Mouse (Mus musculus): ENCODE results near the gene Rbbp7. TPM values are rescaled to one million over a fixed set of nuclear protein-coding genes. Genes with fewer than 3 reads are reported as not detected.
A peak's percentile ranks its signal among the peaks of the same experiment; 100 is the strongest.

Rbbp7 gene
- total and polyA plus RNA-seq, 2 experiments, result 25.4 to 64.0 TPM

- WGBS, result 45% methylated on average over 4 of the region's 4 CpGs
- DNase-seq (ENCODE audit: extremely low read depth, low read depth, low spot score), result no peak
- Histone ChIP-seq H3K27me3 (ENCODE audit: control insufficient read depth, insufficient read depth, low read length) (no peaks in the 10 kb centered on the region), H3K4me1 (ENCODE audit: control insufficient read depth, insufficient read depth, low read length) (peaks cover under 1% of the 10 kb centered on the region; the same call in 1 of the 2 replicates), H3K36me3 (ENCODE audit: control insufficient read depth, insufficient read depth, low read length) (no peaks in the 10 kb centered on the region), H3K27ac (replicated peaks; ENCODE audit: insufficient read depth, low read depth, low read length) (no peak overlapping the region), H3K9ac (ENCODE audit: low read depth, low read length) (no peak overlapping the region), H3K79me2 (ENCODE audit: control insufficient read depth, insufficient read depth, low read length) (no peaks in the 10 kb centered on the region), H3K4me3 (ENCODE audit: insufficient read depth, low read depth, low read length) (no peak overlapping the region)
- no peak for TF ChIP-seq POLR2A (IDR thresholded peaks at IDR 0.05; ENCODE audit: extremely low read depth, insufficient read depth, low read length)
- TF ChIP-seq CTCF (IDR thresholded peaks at IDR 0.05; ENCODE audit: low read depth, low read length), result no peak
Observed at GRCm38 (mm10) chrX:162754314-162754713, 5.9 kb upstream of the Rbbp7 start.

GRCm38 (mm10) chrX:162756058-162756457 lies 4.1 kb upstream of the Rbbp7 start:
- H3K27me3 ChIP-seq (ENCODE audit: control insufficient read depth, insufficient read depth, low read length), result no peaks in the 10 kb centered on the region
- H3K4me3 ChIP-seq (ENCODE audit: insufficient read depth, low read depth, low read length), result no peak overlapping the region
- no peak for DNase-seq (ENCODE audit: extremely low read depth, low read depth, low spot score)
- H3K4me1 ChIP-seq (ENCODE audit: control insufficient read depth, insufficient read depth, low read length), result peaks cover 2% of the 10 kb centered on the region; the same call in 1 of the 2 replicates
- no peak overlapping the region for H3K27ac ChIP-seq (replicated peaks; ENCODE audit: insufficient read depth, low read depth, low read length)
- WGBS, result 90% methylated on average over 7 of the region's 7 CpGs
- peaks cover 3% of the 10 kb centered on the region for H3K79me2 ChIP-seq (ENCODE audit: control insufficient read depth, insufficient read depth, low read length)
- no peak for TF ChIP-seq POLR2A (IDR thresholded peaks at IDR 0.05; ENCODE audit: extremely low read depth, insufficient read depth, low read length)
- no peak for TF ChIP-seq CTCF (IDR thresholded peaks at IDR 0.05; ENCODE audit: low read depth, low read length)
- no peaks in the 10 kb centered on the region for H3K36me3 ChIP-seq (ENCODE audit: control insufficient read depth, insufficient read depth, low read length)
- H3K9ac ChIP-seq (ENCODE audit: low read depth, low read length), result no peak overlapping the region

- Histone ChIP-seq H3K27me3 (ENCODE audit: control insufficient read depth, insufficient read depth, low read length) (no peaks in the 10 kb centered on the region), H3K4me1 (ENCODE audit: control insufficient read depth, insufficient read depth, low read length) (peaks cover 5% of the 10 kb centered on the region), H3K36me3 (ENCODE audit: control insufficient read depth, insufficient read depth, low read length) (no peaks in the 10 kb centered on the region; the same call in 1 of the 2 replicates), H3K27ac (replicated peaks; ENCODE audit: insufficient read depth, low read depth, low read length) (peak overlapping the region; percentile 72), H3K79me2 (ENCODE audit: control insufficient read depth, insufficient read depth, low read length) (peaks cover 7% of the 10 kb centered on the region), H3K9ac (ENCODE audit: low read depth, low read length) (peak overlapping the region; percentile 79), H3K4me3 (ENCODE audit: insufficient read depth, low read depth, low read length) (peak overlapping the region; percentile 64)
- WGBS, result 19% methylated on average over 22 of the region's 32 CpGs
- no peak for TF ChIP-seq POLR2A (IDR thresholded peaks at IDR 0.05; ENCODE audit: extremely low read depth, insufficient read depth, low read length)
- no peak for TF ChIP-seq CTCF (IDR thresholded peaks at IDR 0.05; ENCODE audit: low read depth, low read length)
- DNase-seq (ENCODE audit: extremely low read depth, low read depth, low spot score), result no peak
Observed at GRCm38 (mm10) chrX:162759251-162760114, 719 bp upstream of the Rbbp7 start.

GRCm38 (mm10) chrX:162760958-162761515 lies 835 bp downstream of the Rbbp7 start:
- Histone ChIP-seq H3K9ac (ENCODE audit: low read depth, low read length) (peak overlapping the region; percentile 89), H3K27ac (replicated peaks; ENCODE audit: insufficient read depth, low read depth, low read length) (no peak overlapping the region; the same call in 1 of the 2 replicates), H3K4me3 (ENCODE audit: insufficient read depth, low read depth, low read length) (peak overlapping the region; percentile 97), H3K79me2 (ENCODE audit: control insufficient read depth, insufficient read depth, low read length) (peaks cover 7% of the 10 kb centered on the region), H3K36me3 (ENCODE audit: control insufficient read depth, insufficient read depth, low read length) (no peaks in the 10 kb centered on the region; the same call in 1 of the 2 replicates), H3K4me1 (ENCODE audit: control insufficient read depth, insufficient read depth, low read length) (peaks cover 5% of the 10 kb centered on the region), H3K27me3 (ENCODE audit: control insufficient read depth, insufficient read depth, low read length) (no peaks in the 10 kb centered on the region)
- WGBS, result under 1% methylated on average over 34 of the region's 50 CpGs
- TF ChIP-seq POLR2A (IDR thresholded peaks at IDR 0.05; ENCODE audit: extremely low read depth, insufficient read depth, low read length), result no peak
- no peak for TF ChIP-seq CTCF (IDR thresholded peaks at IDR 0.05; ENCODE audit: low read depth, low read length)
- DNase-seq (ENCODE audit: extremely low read depth, low read depth, low spot score), result no peak

GRCm38 (mm10) chrX:162761716-162762395 lies 1.7 kb downstream of the Rbbp7 start:
- no peak for DNase-seq (ENCODE audit: extremely low read depth, low read depth, low spot score)
- H3K4me3 ChIP-seq (ENCODE audit: insufficient read depth, low read depth, low read length), result peak overlapping the region; percentile 97
- peaks cover 7% of the 10 kb centered on the region for H3K79me2 ChIP-seq (ENCODE audit: control insufficient read depth, insufficient read depth, low read length)
- H3K27me3 ChIP-seq (ENCODE audit: control insufficient read depth, insufficient read depth, low read length), result no peaks in the 10 kb centered on the region
- WGBS, result 25% methylated on average over 9 of the region's 9 CpGs
- H3K9ac ChIP-seq (ENCODE audit: low read depth, low read length), result no peak overlapping the region
- TF ChIP-seq CTCF (IDR thresholded peaks at IDR 0.05; ENCODE audit: low read depth, low read length), result no peak
- TF ChIP-seq POLR2A (IDR thresholded peaks at IDR 0.05; ENCODE audit: extremely low read depth, insufficient read depth, low read length), result no peak
- no peak overlapping the region for H3K27ac ChIP-seq (replicated peaks; ENCODE audit: insufficient read depth, low read depth, low read length)
- no peaks in the 10 kb centered on the region; the same call in 1 of the 2 replicates for H3K36me3 ChIP-seq (ENCODE audit: control insufficient read depth, insufficient read depth, low read length)
- H3K4me1 ChIP-seq (ENCODE audit: control insufficient read depth, insufficient read depth, low read length), result peaks cover 5% of the 10 kb centered on the region
